Mouse (Mus musculus) frontal cortex, adult (tissue): ENCODE data around the gene P4ha3.
"Not testable (repeated sequence)": the region's sequence is repeated elsewhere in the genome, so short reads cannot be mapped to it uniquely, and the experiment has no call there.

Experiments used
- ATAC-seq: cut with Nextera tagmentation; 2 replicates; pipeline ENCODE4 v1.9.2; 2017; ENCODE audit warnings: mild to moderate bottlenecking, moderate library complexity, mixed read lengths; ENCODE audit not compliant: low TSS enrichment

Gene P4ha3

DNA sequence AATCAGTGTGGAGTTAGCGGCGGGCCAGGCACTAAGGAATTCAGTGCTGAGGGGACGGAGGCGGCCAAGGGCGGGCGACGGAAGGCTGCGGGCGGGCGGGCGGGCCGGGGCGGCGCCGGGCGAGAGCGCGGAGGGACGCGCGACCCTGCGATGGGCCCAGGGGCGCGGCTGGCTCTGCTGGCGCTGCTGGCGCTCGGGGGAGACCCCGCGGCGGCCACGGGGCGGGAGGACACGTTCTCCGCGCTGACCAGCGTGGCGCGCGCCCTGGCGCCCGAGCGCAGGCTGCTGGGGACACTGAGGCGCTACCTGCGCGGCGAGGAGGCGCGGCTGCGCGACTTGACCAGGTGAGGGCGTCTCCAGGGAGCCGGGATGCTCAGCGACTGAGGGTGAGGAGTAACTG is at the start of gene P4ha3:
TSS of gene P4ha3 (plus strand) at position 138 of the 400 bp plus-strand sequence.
- peak; percentile 35; the same call in 1 of the 2 replicates for ATAC-seq

DNA sequence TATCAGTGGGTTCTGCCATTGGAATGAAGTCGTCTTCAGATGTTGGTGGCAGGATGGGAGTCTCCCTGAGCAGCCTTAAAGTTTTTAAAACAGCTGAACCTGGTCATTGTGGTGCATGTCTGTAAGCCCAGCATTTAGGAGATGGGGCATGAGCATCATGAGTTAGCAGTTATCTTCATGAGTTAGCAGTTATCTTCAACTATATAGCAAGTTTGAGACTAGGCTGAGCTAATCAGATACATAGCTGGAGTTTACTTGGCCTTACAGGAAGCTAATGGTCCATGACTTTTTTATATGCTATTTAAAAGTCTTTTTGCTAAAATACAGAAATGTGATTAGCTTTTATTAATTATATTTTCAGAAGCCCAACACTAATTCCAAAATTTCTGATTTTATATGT is 47.0 kb upstream of the P4ha3 start:
- no peak for ATAC-seq

DNA sequence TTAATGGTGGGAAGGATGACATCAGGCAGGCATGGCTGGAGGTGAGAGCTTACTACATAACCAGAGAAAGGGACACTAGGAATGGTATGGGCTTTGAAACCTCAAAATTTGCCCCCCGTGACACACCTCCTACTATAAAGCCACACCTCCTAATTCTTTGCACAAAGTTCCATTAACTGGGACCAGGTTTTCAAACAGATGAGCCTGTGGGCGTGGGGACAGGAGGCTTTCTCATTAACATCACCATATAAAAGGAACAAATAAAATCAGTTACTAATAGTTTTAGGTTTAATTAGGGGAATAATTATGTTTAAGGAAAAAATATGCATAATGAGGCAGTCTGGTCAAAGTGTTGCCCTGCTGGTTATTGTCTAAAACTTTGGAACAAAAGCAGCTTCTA is 44.7 kb upstream of the P4ha3 start:
- ATAC-seq: no peak

DNA sequence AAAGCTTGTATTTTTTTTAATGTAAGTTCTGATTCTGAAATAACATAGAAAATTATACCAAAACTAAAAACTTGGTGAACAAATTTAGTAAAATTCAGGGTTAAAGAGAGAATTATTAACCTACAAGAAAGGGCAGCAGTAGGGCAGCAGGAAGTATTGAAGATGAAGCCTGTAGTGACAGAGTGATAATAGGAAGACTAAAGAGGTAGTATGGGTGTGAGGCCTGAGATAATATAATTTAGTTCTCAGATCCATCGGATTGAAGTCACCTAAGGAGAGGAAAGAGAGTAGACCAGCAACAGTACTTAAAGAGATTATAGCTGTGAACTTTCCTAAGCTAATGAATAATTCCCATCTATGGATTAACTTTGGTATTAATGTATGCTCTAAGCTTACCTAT is 42.3 kb upstream of the P4ha3 start:
- ATAC-seq: no peak

DNA sequence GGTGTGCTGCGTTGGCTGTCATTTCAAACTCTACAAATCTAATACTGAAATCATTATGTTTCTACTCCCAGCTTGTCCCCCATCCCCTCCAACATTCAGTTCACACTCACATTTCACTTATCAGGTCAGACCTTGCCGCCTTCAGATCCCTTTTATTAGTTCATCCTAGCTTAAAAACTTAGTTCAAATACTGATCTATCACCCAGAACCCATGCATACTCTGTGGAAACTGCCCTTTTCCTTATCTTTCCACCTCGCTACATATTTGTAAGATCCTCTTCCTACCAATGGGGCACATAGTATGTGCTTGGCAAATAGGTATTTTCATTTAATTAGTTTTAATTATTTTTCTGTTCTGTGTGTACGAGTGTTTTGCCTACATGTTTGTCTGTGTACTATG is 41.1 kb upstream of the P4ha3 start:
- ATAC-seq: no peak

DNA sequence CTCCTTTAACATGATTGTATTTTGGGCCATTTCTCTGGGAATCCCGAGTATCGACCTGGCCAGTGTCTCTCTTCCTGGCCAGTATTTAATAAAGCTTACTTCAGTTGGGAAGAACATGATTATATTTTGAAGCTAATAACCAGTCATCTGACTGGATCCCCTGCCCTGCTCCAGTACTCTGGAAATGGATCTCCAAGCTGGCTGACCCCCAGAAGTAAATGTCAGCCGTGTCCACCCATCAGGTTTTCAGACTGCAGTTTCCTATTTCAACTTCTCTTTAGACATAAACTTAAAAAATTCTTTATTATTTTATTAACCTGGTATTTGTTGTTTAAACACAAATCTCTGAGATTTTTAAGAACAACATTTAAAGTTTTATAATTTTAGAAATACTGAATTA is 40.1 kb upstream of the P4ha3 start:
- no peak for ATAC-seq

DNA sequence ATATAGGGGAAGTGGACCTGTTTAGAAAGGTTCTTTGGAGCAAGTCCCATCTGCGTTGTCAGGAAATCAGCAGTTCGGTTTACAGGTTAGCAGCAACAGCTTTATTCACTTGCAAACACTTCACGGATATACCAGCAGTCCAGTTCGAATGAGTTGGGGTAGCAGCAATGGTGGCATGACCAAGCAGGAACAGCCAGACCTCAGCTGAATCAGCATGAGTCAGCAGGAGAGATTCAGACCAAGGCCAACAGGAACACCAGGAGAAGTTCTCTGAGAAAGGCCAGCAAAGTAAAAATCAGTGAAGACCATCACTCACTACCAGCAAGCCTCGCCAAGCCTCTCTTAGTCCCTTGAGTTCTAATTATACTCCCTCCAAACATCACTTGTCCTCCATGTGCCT is 34.7 kb upstream of the P4ha3 start:
- ATAC-seq: no peak

DNA sequence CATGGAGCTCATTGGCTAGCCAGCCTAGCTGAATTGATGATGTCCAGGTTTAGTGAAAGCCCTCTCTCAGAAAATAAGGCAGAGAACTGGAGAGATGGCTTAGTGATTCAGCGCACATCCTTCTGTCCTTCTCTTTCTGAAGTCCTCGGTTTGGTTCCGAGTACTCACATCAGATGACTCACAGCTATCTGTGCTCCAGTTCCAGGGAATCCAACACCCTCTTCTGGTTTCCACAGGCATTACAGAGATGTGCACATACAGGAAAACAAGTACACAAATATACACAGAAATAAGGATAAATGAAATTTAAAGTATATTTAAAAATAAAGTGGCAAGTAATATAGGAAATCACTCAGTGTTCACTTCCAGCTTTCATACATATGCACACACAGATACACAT is 23.0 kb upstream of the P4ha3 start:
- no peak for ATAC-seq

DNA sequence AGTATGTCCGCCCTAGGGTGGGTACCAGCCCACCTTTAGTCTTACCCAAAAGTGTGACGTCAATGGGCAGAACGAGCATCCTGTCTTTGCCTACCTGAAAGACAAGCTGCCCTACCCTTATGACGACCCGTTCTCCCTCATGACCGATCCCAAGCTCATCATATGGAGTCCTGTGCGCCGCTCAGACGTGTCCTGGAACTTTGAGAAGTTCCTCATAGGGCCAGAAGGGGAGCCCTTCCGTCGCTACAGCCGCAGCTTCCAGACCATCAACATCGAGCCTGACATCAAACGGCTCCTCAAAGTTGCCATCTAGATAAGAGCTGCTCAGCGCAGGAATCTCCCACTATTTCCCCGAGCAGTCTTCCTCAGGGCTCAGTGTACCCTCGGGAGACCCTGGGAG is 20.4 kb upstream of the P4ha3 start:
- ATAC-seq: not testable (repeated sequence)

DNA sequence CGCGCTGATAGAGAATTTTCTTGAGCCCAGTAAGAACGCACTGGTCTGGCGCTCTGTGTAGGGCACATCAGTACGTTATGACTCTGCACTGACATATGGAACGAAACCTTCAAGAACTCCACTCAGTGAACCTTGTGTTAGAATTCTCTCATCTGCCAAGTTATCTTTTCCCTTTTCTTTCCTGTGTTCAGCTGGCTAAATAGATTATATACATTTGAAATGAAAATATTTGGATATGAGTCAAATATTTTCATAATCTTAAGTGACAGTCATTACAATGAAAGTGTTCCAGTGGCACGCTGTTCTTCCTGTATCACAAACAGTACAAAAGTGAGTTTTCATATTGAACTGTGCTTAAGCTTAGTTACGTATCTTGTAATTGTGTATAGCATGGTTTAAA is 13.0 kb upstream of the P4ha3 start:
- ATAC-seq: no peak

DNA sequence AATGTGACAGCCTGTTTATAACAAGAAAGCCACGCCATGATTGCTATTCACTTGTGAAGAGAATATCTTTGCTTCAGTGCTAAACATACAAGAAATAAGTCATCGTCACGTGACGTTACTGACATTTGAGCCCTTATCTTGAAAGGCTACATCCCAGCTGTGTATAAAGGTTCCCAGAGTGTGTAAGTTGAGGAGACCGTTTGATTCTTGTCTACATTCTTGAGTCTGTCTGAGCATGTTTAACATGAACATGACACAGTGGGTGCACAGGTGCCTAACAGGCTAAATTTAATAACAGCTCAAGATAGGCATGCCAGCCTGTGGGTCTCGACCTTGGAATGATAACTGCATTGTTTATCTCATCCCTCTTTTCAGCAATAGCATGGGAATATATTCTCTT is 10.8 kb upstream of the P4ha3 start:
- ATAC-seq: no peak

DNA sequence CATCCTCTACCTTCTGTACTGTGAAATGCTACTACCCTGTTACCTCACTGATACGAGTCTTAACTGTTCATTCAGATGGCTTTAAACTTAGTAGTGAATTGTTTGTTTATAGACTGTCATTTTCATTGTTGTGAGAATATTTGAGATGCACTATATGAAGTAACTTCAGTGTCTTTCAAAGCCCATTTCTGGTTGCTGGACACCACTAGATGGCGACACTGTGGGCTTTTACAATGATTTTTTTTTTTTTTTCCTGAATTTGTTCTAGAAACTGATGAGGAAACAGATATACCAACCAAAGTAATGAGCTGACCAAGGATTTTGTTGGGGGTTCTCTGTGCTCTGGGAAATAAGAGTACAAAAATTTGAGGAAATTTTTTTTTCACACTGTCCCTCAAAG is 8.9 kb upstream of the P4ha3 start:
- ATAC-seq: no peak

DNA sequence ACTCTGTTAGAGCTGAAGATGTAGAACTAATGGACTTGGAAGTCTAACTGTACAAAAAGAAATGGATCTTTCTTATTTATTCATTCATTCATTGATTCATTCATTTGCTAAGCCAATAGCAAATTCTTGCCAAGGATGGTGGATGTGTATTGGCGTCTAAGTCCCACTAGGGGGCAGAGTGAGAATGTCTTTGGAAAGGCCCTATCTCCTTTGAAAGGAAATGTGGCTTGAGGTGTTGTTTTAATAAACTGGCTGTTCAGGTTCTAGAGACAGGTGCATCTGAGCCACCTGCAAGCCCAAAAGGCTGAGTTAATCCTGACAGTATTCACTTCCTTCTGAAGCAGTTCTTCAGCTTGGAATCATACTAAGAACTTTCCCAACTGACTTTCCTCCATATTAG is 5.5 kb upstream of the P4ha3 start:
- ATAC-seq: peak; percentile 28; the same call in 1 of the 2 replicates

DNA sequence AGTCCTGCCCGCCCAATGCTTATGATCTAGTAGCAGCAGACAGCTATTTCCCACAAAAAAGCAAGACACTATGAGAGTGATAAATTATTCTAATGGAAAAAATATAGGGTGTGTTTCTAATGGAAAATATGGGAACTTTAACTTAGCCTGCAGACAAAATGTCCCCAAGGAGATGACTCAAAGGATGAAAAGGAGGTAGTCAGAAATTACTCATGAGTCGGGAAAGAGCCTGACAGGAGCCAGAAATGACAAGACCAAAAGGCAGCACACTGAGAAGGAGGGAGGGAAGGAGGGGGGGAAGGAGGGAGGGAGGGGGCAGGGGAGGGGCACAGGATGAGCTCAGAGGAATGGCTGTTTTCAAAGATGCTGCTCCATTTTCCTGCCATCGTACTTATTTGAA is 3.7 kb upstream of the P4ha3 start:
- ATAC-seq: no peak

DNA sequence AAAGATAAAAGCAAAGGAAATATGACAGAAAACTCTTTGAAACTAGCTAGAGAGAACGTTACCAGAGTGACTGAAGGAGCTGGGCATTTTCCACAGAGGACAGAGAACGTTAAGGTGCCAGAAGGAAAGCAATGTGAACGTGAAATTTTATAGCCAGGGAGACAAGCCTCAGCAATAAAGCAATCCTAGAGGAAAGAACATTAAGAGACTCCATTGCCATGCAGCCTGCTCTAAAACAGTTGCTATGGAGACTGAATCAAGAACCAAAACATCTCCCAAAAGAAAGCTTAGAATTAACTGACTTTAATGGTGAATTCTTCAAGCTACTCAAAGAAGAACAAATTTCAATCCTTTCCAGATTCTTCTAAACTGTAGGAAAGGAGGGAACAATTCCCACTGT is 2.0 kb upstream of the P4ha3 start:
- ATAC-seq: peak; percentile 60

DNA sequence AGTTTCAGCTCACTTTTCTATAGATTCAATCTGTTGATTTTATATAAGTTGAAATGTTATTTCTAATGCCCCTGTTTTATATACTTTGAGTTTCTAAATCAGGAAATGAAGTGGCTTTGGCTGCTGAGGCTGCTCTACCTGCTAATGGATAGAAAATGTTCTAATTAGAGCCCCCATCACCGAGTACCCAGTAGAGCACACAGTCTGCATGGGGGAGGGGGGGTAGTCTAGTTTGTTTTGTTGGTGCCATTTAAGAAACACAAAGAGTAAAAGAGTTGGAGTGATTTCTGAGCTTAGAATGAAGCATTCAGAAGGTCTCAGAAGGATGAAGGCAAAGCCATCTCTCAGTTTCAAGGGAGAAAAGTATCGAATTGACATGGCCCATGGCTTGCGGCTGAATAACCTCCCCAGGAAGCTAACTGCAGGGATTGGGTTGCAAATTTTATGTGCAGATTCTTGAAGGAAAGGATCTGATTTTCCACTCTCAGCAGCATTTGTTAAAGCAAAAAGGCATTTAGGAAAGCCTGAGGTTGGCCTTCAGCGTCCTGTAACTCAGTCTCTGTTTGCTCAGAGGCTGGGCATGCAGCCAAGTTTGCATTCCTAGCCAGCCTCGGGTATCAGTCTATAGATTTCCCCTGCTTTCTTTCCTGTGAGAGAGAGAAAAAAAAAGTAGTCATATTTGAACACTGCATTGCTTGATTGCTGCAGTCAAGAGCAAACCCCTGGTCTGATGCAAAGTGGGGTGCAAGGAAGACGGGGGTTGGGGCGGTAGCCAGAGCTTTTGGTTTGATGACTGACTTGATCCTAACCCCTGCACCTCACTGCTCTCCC is 2.6 kb downstream of the P4ha3 start:
- ATAC-seq: no peak

DNA sequence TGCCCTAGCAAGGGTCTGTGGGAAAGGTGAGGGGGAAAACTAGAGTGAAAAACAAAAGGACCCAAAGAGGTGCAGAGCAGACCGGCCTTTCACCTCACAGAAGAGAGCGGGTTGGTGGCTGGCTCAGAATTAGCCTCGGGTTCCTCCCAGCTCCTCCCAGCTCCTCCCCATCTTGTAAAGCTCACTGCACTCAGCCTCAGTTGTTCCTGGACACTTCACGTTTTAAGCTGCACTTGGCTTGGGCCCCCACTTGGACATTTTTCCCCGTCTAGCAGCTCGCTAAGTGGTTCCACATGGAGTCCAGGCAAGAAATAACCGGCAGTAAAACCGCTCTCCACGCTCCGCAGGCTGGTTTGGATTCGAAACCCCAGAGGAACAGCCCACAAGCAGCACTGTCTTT is 3.3 kb downstream of the P4ha3 start:
- ATAC-seq: no peak

DNA sequence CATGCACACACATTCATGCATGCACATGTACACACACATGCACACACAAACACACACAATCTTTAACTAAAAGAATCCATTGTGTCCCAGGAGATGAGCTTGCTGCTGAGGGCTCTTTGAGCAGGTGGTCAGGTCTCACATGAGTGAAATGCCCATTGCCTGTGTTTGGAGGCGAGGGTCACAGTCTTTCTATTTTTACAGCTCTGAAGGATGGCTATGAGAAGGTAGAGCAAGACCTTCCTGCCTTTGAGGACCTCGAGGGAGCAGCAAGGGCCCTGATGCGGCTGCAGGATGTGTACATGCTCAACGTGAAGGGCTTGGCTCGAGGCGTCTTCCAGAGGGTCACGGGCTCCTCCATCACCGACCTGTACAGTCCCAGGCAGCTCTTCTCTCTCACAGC is 8.2 kb downstream of the P4ha3 start:
- ATAC-seq: no peak

DNA sequence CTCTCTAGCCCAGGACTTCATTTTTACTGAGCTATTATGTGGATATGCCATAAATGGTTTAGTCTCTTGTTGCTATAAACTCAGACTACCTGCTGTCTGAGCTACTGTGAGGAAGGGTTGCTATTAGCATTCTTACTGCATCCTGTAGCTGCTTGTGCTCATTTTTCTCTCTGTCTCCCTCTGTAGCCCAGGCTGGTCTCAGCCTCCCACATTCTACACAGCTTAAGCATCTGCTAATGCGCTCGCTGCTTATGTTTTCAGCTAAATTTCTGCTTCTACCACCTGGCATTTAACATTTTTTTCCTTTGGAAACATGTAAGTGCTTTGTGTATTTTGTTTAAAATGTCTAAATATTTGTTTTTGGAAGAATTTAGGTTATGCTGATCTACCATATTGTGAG is 10.4 kb downstream of the P4ha3 start:
- ATAC-seq: peak; percentile 88

DNA sequence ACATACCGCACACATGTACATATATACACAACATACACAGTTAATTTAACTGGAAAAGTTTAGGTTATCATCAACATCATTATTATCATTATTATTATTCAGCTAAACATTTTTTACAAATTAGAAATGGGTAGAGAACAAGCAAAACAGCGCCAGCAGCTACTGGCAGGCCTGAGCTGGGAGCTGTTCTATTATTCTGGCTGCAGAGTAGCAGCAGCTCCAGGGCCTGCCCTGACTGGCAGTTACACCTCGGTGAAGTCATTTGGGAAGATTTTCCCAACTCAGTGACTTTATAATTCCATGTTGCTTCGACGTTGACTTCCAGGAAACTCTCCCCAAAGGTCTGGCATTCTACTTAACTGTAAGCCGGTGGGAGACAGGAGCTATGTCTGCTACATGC is 11.4 kb downstream of the P4ha3 start:
- no peak for ATAC-seq

DNA sequence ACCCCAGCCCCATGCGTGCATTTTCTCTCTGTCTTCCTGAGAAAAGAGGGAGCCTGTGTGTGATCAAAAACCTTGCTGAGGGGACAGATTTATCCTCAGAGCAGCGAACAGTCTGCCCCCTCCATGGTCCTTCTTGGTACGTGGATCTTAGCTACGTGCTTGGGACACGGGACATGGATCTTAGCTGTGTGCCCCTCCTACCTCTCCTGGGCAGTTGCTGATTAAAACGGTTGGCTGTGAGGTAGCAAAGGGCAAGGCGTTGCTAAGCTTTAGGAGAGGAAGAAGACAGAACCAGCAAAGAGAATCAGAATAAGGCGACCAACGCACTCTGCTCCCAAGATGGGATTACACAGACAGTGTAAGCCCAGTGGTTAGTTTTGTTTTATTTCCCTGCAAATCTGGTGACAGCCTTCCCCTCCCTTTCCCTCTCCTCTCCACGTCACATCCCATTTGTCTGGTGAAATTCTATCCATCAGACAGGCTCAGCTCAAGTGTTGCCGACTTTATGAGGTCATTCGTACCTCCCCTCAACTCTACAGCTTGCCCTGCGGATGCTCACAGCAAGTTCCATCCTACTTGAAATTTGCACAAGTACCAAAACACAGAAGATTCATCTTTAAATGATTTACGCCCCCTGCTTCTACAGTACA is 13.7 kb downstream of the P4ha3 start:
- ATAC-seq: no peak

DNA sequence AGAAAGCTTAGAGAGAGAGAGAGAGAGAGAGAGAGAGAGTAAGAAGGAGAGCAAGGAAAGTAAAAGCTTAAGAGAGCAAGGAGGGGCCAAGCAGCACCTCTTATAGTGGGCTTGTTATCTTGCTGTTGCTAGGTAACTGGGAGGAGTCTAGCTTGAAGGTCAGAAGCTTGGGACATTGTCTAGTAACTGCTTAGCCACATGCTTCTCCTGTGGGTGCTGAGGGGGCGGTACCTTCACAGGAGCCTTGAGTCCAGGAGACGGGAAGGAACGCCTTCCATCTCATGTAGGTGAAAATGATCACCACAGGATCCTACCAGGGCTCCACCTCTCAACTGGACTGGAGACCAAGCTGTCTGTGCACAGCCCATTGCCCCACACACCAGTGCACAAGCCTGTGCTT is 16.1 kb downstream of the P4ha3 start:
- ATAC-seq: no peak

DNA sequence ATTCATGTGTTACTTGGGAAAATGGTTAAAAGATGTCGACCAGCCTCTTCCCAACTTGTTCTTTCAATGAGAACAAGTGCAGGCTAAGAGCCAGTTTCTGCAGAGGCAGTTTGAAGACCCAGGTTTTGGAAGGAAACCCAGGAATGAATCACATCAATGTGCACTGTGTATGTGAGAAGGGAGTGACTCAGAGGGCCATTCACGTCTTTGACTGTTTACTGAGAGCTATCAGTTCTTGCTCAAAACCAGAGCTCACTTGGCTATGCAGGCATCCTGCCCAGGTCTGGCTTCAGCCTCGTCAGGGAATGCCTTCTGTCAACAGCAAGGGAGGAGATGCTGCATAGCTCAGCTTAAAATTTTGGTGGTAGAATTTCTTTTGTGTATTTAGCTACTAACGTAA is 17.0 kb downstream of the P4ha3 start:
- peak; percentile 96 for ATAC-seq

DNA sequence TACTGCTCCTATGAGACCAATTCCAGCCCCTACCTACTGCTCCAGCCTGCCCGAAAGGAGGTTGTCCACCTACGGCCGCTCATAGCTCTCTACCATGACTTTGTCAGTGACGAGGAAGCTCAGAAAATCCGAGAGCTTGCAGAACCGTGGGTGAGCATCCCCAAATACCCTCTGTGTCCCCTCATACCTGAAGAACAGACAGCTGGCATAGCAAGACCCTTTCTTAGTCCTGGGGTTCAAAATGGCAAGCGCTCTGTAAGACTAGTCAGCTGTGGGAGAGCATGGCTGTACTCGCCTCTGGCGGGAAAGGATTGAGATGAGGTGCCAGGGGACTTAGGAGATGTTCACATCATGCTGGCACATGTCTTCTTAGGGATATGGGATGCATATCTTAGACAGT is 20.6 kb downstream of the P4ha3 start:
- no peak for ATAC-seq
